In genomic region chr5:63872176-63872932, GRCm38 (mm10) we compare ENCODE assay signal across 10 mouse cellular contexts.
DNase-seq lines count a peak whose midpoint lies in the region; ATAC-seq and TF ChIP-seq lines count a peak whose summit lies in the region.
"Had no signal": no experiment of that assay in that cellular context is flagged by ENCODE, and none has a peak within 500 bp of the region (broad histone marks: within the 10 kb centered on the region; RNA-seq: fewer than 3 reads in every experiment).

No protein-coding gene starts in this region.

- 0 out of 2 replicates have a peak, but pooled peaks cover 2% of the 10 kb centered on the region for H3K4me1 ChIP-seq in lung, embryonic 14.5 days (ENCODE audit: insufficient read depth)
- peaks cover 13% of the 10 kb centered on the region for H3K4me1 ChIP-seq in forebrain, embryonic 12.5 days
- H3K4me1 ChIP-seq: lung, embryonic 15.5 days had no signal

- no peak overlapping the region for H3K4me3 ChIP-seq in lung, embryonic 14.5 days (ENCODE audit: low read depth, low read length)
- no peak overlapping the region for H3K4me3 ChIP-seq in forebrain, embryonic 12.5 days (replicated peaks)
- H3K4me3 ChIP-seq: lung, embryonic 15.5 days had no signal

- H3K9ac ChIP-seq in lung, embryonic 14.5 days: no peak overlapping the region
- no peak overlapping the region for H3K9ac ChIP-seq in forebrain, embryonic 12.5 days
- H3K9ac ChIP-seq: lung, embryonic 15.5 days had no signal

- no peaks in the 10 kb centered on the region for H3K36me3 ChIP-seq in lung, embryonic 14.5 days (ENCODE audit: insufficient read depth)
- no peaks in the 10 kb centered on the region for H3K36me3 ChIP-seq in forebrain, embryonic 12.5 days (replicated peaks)
- H3K36me3 ChIP-seq: lung, embryonic 15.5 days had no signal

- H3K9me3 ChIP-seq in lung, embryonic 14.5 days (ENCODE audit: low read depth, low read length): no peaks in the 10 kb centered on the region
- no peaks in the 10 kb centered on the region for H3K9me3 ChIP-seq in forebrain, embryonic 12.5 days
- H3K9me3 ChIP-seq: lung, embryonic 15.5 days had no signal

- H3K4me2 ChIP-seq in lung, embryonic 14.5 days: no peak overlapping the region
- H3K4me2 ChIP-seq in forebrain, embryonic 12.5 days: no peak overlapping the region
- H3K4me2 ChIP-seq: lung, embryonic 15.5 days had no signal

- no peak for ATAC-seq in lung, embryonic 14.5 days (ENCODE audit: insufficient read depth)
- ATAC-seq in forebrain, embryonic 12.5 days (ENCODE audit: low FRiP score): peak; percentile 55
- ATAC-seq in activated CD4-positive, CD25-positive, alpha-beta regulatory T cell, adult 4 months: no peak

- no peaks in the 10 kb centered on the region for H3K27me3 ChIP-seq in lung, embryonic 14.5 days (ENCODE audit: insufficient read depth, low read length)
- H3K27me3 ChIP-seq in forebrain, embryonic 12.5 days: no peaks in the 10 kb centered on the region
- H3K27me3 ChIP-seq: CH12.LX; lung, embryonic 15.5 days had no signal

- peak overlapping the region; percentile 50; the same call in 1 of the 2 replicates for H3K27ac ChIP-seq in lung, embryonic 14.5 days (ENCODE audit: low read depth)
- peak overlapping the region; percentile 50 for H3K27ac ChIP-seq in forebrain, embryonic 12.5 days
- H3K27ac ChIP-seq: lung, embryonic 15.5 days had no signal

- WGBS in lung, embryonic 14.5 days: 65% methylated on average over 17 of the region's 17 CpGs
- 33% methylated on average over 17 of the region's 17 CpGs for WGBS in forebrain, embryonic 12.5 days

- DNase-seq in lung, embryonic 14.5 days: peak; percentile 32
- no peak for DNase-seq in lung, postnatal 4 days
- peak; percentile 48 to 79 for DNase-seq in layer of hippocampus, postnatal 14 days (ENCODE audit: low spot score in 2 of 2)
- peak; percentile 10 for DNase-seq in right cerebral cortex, postnatal 25 days
- no peak for DNase-seq in ovary, postnatal 36 days (ENCODE audit: low spot score)
- DNase-seq in urinary bladder, postnatal 36 days (ENCODE audit: low spot score in 2 of 2): no peak

- no peak for TF ChIP-seq CTCF in lung, embryonic 14.5 days (IDR thresholded peaks at IDR 0.05; ENCODE audit: low read depth)

Comparison
In these comparisons a context has a peak if more than half of its experiments do, and no peak if none do; other contexts are left out.
1. DNase-seq: peak in lung, embryonic 14.5 days (single experiment), layer of hippocampus, postnatal 14 days (2 of 2) and right cerebral cortex, postnatal 25 days (single experiment); none in lung, postnatal 4 days (0 of 2), ovary, postnatal 36 days (single experiment) and urinary bladder, postnatal 36 days (0 of 2).